Mouse (Mus musculus): ENCODE results near the gene Stard7. TPM values are rescaled to one million over a fixed set of nuclear protein-coding genes. Genes with fewer than 3 reads are reported as not detected.
A peak's percentile ranks its signal among the peaks of the same experiment; 100 is the strongest.

Stard7 gene
- polyA plus RNA-seq, 1 experiment from 2014 or later, result 97.1 TPM

DNA sequence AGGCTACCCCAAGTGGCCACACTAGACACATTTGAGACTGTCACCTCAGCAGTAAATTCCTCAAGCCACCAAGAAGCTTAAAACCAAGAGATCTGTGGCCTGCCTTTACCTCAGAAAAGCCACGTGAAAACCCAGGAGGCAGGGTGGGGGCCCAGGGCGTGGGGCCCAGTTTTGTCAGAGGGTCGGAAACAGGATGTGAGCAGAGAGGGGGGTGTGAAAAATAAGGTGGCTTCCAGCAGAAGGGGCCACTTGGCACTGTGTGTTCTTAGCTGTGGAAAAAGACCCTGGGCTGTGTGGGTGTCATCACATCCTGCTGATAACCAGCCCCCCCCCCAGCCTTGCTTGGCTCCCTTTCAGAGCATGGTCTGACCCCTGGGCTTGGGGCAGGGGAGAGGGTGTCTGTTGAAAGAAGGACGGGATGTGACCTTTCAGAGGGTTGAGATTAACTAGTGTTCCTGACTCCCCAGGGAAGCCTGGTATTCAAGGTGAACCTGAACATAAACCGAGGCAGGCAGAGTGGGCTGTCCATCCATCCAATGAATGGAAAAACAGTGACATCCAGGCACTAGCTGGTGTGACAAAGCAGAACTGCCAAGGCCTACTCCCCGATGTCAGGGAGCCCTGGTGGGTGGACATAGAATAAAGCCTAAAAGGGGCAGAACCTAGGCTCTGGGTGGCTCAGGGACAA is 44.6 kb downstream of the Stard7 start:
- Histone ChIP-seq H3K4me1 (peaks cover 16% of the 10 kb centered on the region), H3K27me3 (ENCODE audit: insufficient read depth, poor library complexity, severe bottlenecking) (no peaks in the 10 kb centered on the region), H3K36me3 (no peaks in the 10 kb centered on the region), H3K27ac (peak overlapping the region; percentile 73), H3K4me3 (no peak overlapping the region), H3K9me3 (no peaks in the 10 kb centered on the region)
- DNase-seq (ENCODE audit: low spot score), result no peak
- whole genome bisulfite sequencing, result 52% methylated on average over 6 of the region's 6 CpGs

DNA sequence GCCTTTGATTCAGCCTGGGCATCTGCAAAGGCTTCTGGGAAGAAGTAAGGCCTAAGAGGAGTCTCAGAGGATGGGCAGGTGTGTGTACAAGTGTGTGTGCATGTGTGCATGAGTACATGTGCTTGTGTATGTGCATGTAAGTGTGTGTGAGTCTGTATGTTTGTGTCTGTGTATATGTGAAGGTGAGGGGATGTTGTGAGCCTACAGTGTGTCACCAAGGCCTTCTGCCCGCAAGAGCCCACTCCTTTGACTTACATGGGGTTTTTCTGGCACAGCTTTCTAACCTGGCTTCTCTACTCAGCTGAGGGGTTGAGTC is 45.1 kb downstream of the Stard7 start:
- no peak overlapping the region for H3K4me3 ChIP-seq
- H3K4me1 ChIP-seq, result peaks cover 16% of the 10 kb centered on the region
- no peaks in the 10 kb centered on the region for H3K9me3 ChIP-seq
- no peaks in the 10 kb centered on the region for H3K27me3 ChIP-seq (ENCODE audit: insufficient read depth, poor library complexity, severe bottlenecking)
- 94% methylated on average over 1 of the region's 1 CpGs for WGBS
- H3K36me3 ChIP-seq, result no peaks in the 10 kb centered on the region
- H3K27ac ChIP-seq, result peak overlapping the region; percentile 52; the same call in 1 of the 2 replicates
- DNase-seq (ENCODE audit: low spot score), result no peak

DNA sequence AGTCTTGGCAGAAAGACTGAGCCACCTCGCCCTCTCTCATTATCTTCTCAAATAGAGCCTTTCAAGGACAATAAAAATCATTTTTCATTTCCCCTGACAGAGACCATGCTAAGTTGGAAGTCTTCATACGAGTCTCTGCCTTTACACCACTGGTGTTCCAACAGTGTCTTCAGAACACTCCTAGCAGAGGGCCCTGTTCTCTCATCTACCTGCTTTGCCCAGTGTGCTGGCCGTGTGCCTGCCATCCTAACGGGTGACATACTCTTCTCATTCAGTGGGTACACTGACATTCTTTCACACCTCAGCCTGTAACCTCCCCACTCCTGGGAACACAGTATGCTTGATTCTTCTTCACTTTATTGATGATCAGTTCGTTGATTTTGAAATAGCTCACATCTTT is 46.4 kb downstream of the Stard7 start:
- no peak for DNase-seq (ENCODE audit: low spot score)
- Histone ChIP-seq H3K9me3 (no peaks in the 10 kb centered on the region), H3K36me3 (no peaks in the 10 kb centered on the region), H3K4me3 (no peak overlapping the region), H3K27me3 (ENCODE audit: insufficient read depth, poor library complexity, severe bottlenecking) (no peaks in the 10 kb centered on the region), H3K4me1 (peaks cover 16% of the 10 kb centered on the region), H3K27ac (no peak overlapping the region)
- WGBS, result 74% methylated on average over 5 of the region's 5 CpGs

DNA sequence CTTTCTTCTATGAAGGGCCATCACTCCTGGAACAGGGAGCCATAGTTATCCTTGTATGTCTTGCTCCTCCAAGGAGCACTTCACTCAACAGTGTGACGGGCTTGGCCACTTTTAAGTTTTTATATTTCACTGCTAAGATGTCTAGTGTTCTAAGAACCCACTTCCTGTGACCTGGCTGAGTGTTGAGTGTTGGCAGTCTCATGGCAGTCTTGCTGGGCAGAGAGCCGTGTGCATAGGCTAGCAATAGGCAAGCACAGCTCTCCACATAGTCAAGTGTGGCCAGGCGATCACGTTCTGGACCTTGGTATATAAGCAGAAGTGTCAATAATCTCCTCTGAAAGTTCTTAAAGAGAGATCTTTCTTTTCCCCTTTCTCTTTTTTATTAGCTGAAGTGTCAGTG is 48.1 kb downstream of the Stard7 start:
- DNase-seq (ENCODE audit: low spot score), result no peak

DNA sequence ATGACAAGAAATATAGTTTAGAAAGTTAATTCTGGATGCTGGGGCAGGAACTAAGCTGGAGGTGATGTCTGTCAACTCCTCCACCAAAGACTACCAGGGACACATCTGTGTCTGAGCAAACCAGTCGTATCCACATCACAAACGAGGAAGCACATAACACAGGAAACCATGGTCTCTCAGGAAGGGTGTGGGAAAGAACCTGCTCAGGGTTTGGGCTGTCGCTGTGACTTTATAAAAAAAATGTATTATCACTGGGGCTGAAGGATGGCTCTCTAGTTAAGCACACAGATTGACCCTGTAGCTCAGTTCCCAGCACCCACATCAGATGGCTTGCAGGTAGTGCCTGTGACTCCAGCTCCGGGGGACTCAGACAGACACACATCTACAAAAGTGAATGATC is 49.1 kb downstream of the Stard7 start:
- H3K27me3 ChIP-seq (ENCODE audit: insufficient read depth, poor library complexity, severe bottlenecking), result no peaks in the 10 kb centered on the region
- H3K27ac ChIP-seq, result no peak overlapping the region
- peaks cover 22% of the 10 kb centered on the region for H3K4me1 ChIP-seq
- H3K9me3 ChIP-seq, result no peaks in the 10 kb centered on the region
- no peak overlapping the region for H3K4me3 ChIP-seq
- no peaks in the 10 kb centered on the region for H3K36me3 ChIP-seq
- DNase-seq (ENCODE audit: low spot score), result no peak
- WGBS, result 54% methylated on average over 4 of the region's 4 CpGs

More for the DNA sequence above, 48.1 kb downstream of the Stard7 start:
- H3K4me3 ChIP-seq, result no peak overlapping the region
- no peaks in the 10 kb centered on the region for H3K36me3 ChIP-seq
- no peaks in the 10 kb centered on the region for H3K9me3 ChIP-seq
- H3K27ac ChIP-seq, result no peak overlapping the region
- H3K27me3 ChIP-seq (ENCODE audit: insufficient read depth, poor library complexity, severe bottlenecking), result no peaks in the 10 kb centered on the region
- WGBS, result 85% methylated on average over 4 of the region's 4 CpGs
- peaks cover 17% of the 10 kb centered on the region for H3K4me1 ChIP-seq

DNA sequence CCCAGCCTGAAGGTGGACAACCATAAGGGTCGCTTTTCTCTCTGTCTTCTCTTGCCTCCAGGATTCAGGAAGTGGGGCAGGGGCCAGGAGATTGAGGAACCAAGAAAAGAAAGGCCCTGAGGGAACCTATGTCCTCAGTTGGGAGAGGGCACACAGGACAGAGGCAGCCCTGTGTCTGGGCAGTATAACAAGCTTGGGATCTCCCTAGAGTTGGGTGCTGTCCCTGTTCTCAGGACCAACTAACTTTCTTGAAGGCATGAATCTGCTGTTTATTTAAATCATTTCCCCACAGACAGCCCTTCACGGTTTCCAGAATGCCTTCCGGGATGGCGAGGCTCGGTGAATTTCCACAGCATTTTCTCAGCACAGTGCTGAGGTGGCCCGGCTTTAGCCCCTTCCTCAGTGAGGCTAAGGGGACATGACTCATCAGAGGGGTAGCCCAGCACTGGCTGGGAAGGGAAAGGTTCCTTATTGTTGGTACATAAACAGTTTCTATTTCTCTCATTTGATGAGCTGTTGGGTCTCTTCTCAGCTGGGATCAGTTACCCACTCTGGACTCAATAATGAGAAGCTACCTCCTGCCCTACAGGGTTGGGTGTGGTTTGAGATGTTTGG is 52.8 kb downstream of the Stard7 start:
- H3K36me3 ChIP-seq, result no peaks in the 10 kb centered on the region
- WGBS, result 72% methylated on average over 6 of the region's 6 CpGs
- H3K9me3 ChIP-seq, result no peaks in the 10 kb centered on the region
- DNase-seq (ENCODE audit: low spot score), result no peak
- H3K4me3 ChIP-seq, result no peak overlapping the region
- no peak overlapping the region for H3K27ac ChIP-seq
- no peaks in the 10 kb centered on the region for H3K27me3 ChIP-seq (ENCODE audit: insufficient read depth, poor library complexity, severe bottlenecking)
- peaks cover 19% of the 10 kb centered on the region for H3K4me1 ChIP-seq

DNA sequence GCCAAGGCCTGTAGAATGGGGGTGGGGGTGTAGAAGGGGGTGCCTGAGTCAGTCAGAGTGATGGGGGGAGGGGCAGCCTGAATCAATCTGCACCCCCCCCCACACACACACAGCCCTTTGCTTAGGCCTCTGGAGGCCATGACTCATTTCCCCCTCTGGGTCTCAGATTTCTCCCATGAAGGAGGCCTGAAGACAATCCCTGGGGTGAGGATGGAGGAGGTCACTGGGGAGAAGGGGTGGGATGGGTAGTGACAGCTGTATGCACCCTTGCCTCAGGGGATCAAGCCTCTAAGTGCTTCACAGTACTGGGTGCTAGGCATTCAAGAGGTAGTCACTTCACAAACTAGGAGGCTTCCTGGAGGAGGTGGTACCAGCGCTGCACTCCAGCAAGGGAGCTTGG is 53.6 kb downstream of the Stard7 start:
- WGBS, result 75% methylated on average over 1 of the region's 1 CpGs
- peaks cover 27% of the 10 kb centered on the region for H3K4me1 ChIP-seq
- no peak for DNase-seq (ENCODE audit: low spot score)

DNA sequence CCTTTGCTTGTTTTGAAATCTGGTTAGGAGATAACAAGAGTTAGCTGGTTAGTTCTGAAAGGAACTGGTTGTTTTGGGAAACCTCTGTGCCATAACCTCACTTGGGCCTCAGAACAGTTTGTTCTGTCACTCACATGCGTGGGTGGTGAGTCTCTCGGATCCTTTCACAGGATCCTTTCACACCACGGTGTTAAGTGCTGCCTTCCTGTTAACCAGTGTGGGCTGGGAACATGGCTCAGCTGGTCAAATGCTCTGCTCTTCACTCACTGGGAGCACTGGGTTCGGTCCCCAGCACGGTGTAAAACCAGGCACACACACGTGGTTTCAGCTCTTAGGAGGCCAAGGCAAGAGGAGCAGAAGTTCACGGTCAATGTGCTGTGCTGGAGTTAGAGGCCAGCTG is 54.4 kb downstream of the Stard7 start:
- H3K36me3 ChIP-seq, result no peaks in the 10 kb centered on the region
- 0 out of 2 replicates have a peak, but pooled peaks cover 4% of the 10 kb centered on the region for H3K27me3 ChIP-seq (ENCODE audit: insufficient read depth, poor library complexity, severe bottlenecking)
- H3K27ac ChIP-seq, result no peak overlapping the region
- H3K9me3 ChIP-seq, result no peaks in the 10 kb centered on the region
- peaks cover 34% of the 10 kb centered on the region for H3K4me1 ChIP-seq
- no peak overlapping the region for H3K4me3 ChIP-seq
- DNase-seq (ENCODE audit: low spot score), result no peak
- WGBS, result 52% methylated on average over 7 of the region's 7 CpGs

More for the DNA sequence above, 53.6 kb downstream of the Stard7 start:
- Histone ChIP-seq H3K27ac (no peak overlapping the region), H3K9me3 (no peaks in the 10 kb centered on the region), H3K4me3 (no peak overlapping the region), H3K36me3 (no peaks in the 10 kb centered on the region), H3K27me3 (ENCODE audit: insufficient read depth, poor library complexity, severe bottlenecking) (0 out of 2 replicates have a peak, but pooled peaks cover 4% of the 10 kb centered on the region)

DNA sequence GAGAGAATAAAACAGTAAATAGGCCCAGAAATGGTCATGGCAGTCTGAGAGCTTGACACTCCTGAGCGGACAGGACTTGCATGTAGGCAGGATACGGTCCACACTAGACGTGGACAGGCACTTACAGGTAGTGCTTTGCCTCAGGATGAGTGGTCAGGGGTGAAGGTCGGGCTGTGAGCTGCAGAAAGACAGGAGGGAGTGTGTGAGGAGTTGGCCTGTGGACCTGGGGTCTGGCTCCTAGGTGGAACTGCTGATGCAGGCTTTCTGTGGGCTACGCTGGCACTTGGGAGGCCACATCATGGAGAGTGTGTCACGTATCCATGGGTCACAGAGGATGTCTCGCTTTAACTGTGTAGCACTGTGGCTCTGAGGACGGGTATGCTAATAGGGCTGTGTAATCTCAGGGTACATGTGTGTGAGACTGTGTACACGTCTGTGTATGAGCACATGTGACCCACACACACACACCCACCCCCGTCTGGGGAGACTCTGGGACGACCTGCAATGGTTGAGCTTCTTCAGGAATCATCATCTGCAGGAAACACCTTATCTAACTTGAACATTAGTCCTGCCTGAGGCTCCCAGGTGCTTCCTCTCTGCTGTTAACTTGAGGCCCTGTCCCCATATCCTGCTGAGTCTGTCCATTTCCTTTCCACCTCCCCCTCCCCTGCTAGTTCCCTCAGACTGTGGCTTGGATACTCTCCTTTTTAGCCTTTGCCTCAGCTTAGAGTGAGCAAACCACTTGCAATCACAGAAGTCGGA is 58.3 kb downstream of the Stard7 start:
- H3K36me3 ChIP-seq, result no peaks in the 10 kb centered on the region
- no peaks in the 10 kb centered on the region for H3K9me3 ChIP-seq
- H3K4me1 ChIP-seq, result peaks cover 51% of the 10 kb centered on the region
- H3K27ac ChIP-seq, result peak overlapping the region; percentile 78
- H3K27me3 ChIP-seq (ENCODE audit: insufficient read depth, poor library complexity, severe bottlenecking), result 0 out of 2 replicates have a peak, but pooled peaks cover 4% of the 10 kb centered on the region
- DNase-seq (ENCODE audit: low spot score), result no peak
- WGBS, result 67% methylated on average over 12 of the region's 12 CpGs
- no peak overlapping the region for H3K4me3 ChIP-seq

DNA sequence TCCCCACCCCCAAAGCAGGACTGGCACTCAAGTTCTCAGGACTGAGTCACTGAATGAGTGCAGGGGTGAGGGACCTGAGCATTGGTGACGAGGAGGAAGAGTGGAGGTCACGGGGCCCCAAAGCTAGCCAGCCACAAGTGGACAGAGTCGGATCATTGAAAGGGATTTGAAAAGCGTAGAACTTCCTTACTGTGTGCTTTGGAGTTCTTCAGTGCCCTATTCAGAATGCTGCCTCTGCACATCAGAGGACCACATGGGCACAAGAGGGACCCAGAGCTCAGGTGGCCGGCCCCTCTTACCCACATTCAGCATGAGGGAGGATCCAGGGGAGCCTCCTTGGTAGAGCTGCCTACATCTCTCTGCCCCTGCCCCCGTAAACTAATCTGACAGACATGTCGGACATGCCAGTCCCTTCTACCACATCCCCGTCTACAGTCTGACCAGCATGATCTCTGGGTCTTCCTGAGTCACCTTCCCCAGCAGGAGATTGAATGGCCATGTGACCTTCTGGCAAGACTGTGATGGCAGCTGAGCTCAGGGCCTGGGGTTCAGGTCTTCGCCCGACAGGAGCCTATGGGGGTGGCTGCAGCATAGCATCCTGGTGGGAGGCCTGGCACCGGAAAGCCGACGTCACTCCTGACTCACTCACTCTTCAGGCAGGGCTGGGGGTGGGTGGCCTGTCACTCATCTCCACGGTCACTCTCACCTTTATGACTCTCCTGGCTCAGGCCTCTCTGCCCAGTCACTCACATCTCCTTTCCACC is 63.0 kb downstream of the Stard7 start:
- 70% methylated on average over 14 of the region's 14 CpGs for WGBS
- no peak for DNase-seq (ENCODE audit: low spot score)
- Histone ChIP-seq H3K36me3 (0 out of 2 replicates have a peak, but pooled peaks cover 4% of the 10 kb centered on the region), H3K4me1 (peaks cover 78% of the 10 kb centered on the region), H3K4me3 (0 out of 2 replicates have a peak overlapping the region, but pooled peaks have one; percentile 3), H3K27ac (peak overlapping the region; percentile 42; the same call in 1 of the 2 replicates), H3K27me3 (ENCODE audit: insufficient read depth, poor library complexity, severe bottlenecking) (peaks cover 41% of the 10 kb centered on the region), H3K9me3 (no peaks in the 10 kb centered on the region)

DNA sequence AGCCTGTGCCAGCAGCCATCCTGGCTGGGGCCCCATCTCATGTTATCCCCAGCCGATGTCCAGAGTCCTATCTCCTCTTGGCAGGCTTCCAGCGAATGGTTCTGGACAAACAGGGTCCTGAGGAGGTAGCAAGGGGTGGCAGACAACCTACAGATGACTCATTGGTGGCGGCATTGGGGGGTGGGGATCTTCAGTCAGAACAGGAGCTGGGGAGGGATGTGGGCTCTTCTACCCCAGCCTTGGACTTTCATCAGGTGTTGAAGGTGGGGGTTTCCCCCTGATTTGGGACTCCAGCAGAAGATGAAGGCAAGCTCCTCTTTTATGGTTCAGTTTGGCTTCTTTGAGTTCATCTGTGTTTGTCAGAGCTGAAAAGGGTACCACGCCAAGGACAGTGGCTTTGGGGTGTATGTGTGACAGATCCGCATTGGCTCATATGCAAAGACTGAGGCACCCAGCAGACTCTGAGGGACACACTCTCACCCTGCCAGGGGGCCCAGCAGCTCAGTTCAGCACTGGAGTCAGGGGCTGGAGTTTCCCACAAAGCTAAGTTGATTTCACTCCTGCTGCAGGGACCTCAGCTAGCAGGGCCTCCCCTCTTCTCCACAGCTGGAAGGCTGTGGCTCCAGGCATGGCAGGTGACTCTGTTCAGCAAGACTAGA is 64.1 kb downstream of the Stard7 start:
- no peaks in the 10 kb centered on the region for H3K9me3 ChIP-seq
- 0 out of 2 replicates have a peak, but pooled peaks cover 4% of the 10 kb centered on the region for H3K36me3 ChIP-seq
- H3K4me1 ChIP-seq, result peaks cover 67% of the 10 kb centered on the region
- DNase-seq (ENCODE audit: low spot score), result no peak
- H3K4me3 ChIP-seq, result peak overlapping the region; percentile 13; the same call in 1 of the 2 replicates
- WGBS, result 42% methylated on average over 5 of the region's 5 CpGs
- peaks cover 44% of the 10 kb centered on the region for H3K27me3 ChIP-seq (ENCODE audit: insufficient read depth, poor library complexity, severe bottlenecking)
- 0 out of 2 replicates have a peak overlapping the region, but pooled peaks have one; percentile 16 for H3K27ac ChIP-seq

DNA sequence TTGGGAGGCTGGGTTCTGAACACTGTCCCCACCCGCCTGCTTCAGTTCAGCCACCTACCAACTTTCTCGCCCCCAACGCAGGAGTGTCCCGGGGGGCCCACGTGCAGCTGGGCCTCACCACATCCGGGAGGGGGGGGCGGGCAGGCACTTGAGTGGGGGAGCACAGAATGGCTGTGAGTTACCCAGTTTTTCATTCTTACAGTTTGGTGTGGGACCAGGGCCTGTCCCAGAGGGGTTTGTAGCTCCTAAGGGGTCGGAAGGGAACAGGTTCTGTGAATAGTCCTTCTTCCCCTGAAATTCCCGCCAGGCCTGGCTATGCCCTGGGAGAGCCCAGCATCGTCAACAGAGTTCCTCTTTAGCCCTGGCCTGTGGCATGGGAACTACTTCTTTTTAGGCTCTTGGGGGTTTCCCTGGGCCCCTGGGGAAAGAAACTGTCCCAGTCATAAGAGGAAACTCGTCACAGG is 65.1 kb downstream of the Stard7 start:
- Histone ChIP-seq H3K9me3 (no peaks in the 10 kb centered on the region), H3K4me3 (peak overlapping the region; percentile 72), H3K4me1 (peaks cover 58% of the 10 kb centered on the region), H3K27me3 (ENCODE audit: insufficient read depth, poor library complexity, severe bottlenecking) (peaks cover 47% of the 10 kb centered on the region), H3K27ac (peak overlapping the region; percentile 88), H3K36me3 (0 out of 2 replicates have a peak, but pooled peaks cover 4% of the 10 kb centered on the region)
- 43% methylated on average over 11 of the region's 11 CpGs for WGBS
- no peak for DNase-seq (ENCODE audit: low spot score)
